ENCODE assay signal across 7 mouse cellular contexts in genomic region chr5:91444981-91445517, GRCm38 (mm10). TPM values are rescaled to one million over a fixed set of nuclear protein-coding genes. Genes with fewer than 3 reads are reported as not detected.
DNase-seq lines count a peak whose midpoint lies in the region; ATAC-seq and TF ChIP-seq lines count a peak whose summit lies in the region.

No protein-coding gene starts in this region.

- ATAC-seq in embryonic facial prominence, embryonic 14.5 days (ENCODE audit: low read depth), result peak; percentile 75
- ATAC-seq in heart, embryonic 14.5 days (ENCODE audit: insufficient number of reproducible peaks, insufficient read depth, low FRiP score, low read depth), result peak; percentile 64

- H3K9me3 ChIP-seq in embryonic facial prominence, embryonic 14.5 days (ENCODE audit: control insufficient read depth, low read length), result no peaks in the 10 kb centered on the region
- no peaks in the 10 kb centered on the region for H3K9me3 ChIP-seq in heart, embryonic 14.5 days (ENCODE audit: control insufficient read depth, low read length)

- H3K27me3 ChIP-seq in embryonic facial prominence, embryonic 14.5 days (replicated peaks; ENCODE audit: control insufficient read depth, insufficient read depth, low read length), result no peaks in the 10 kb centered on the region
- no peaks in the 10 kb centered on the region for H3K27me3 ChIP-seq in heart, embryonic 14.5 days (ENCODE audit: control insufficient read depth, insufficient read depth, low read length)
- H3K27me3 ChIP-seq in thymus, adult 2 months (ENCODE audit: control insufficient read depth, insufficient read depth, low read length), result no peaks in the 10 kb centered on the region

- peak; percentile 7 to 17 for DNase-seq in layer of hippocampus, postnatal 10 days (ENCODE audit: low spot score in 2 of 2)
- DNase-seq in layer of hippocampus, postnatal 25 days (ENCODE audit: extremely low spot score in 1 of 2, low spot score in 1 of 2), result no peak
- peak; percentile 66 for DNase-seq in embryonic facial prominence, embryonic 14.5 days (ENCODE audit: low spot score)
- peak; percentile 38 for DNase-seq in lung, postnatal 10 days
- no peak for DNase-seq in ovary, adult 18-20 months (ENCODE audit: low spot score)
- DNase-seq in thymus, adult 2 months, result no peak

- no peaks in the 10 kb centered on the region for H3K36me3 ChIP-seq in embryonic facial prominence, embryonic 14.5 days (ENCODE audit: control insufficient read depth, insufficient read depth, low read length)
- no peaks in the 10 kb centered on the region for H3K36me3 ChIP-seq in heart, embryonic 14.5 days (ENCODE audit: control insufficient read depth, insufficient read depth, low read length)
- no peaks in the 10 kb centered on the region for H3K36me3 ChIP-seq in thymus, adult 2 months (ENCODE audit: control insufficient read depth, insufficient read depth, low read length)

- H3K4me1 ChIP-seq in embryonic facial prominence, embryonic 14.5 days (ENCODE audit: control insufficient read depth, insufficient read depth, low read length), result no peaks in the 10 kb centered on the region
- H3K4me1 ChIP-seq in heart, embryonic 14.5 days (ENCODE audit: control insufficient read depth in 2 of 2, insufficient read depth in 2 of 2, low read length in 2 of 2), result no peaks in the 10 kb centered on the region
- H3K4me1 ChIP-seq in thymus, adult 2 months (replicated peaks; ENCODE audit: control insufficient read depth, insufficient read depth, low read length), result no peaks in the 10 kb centered on the region

- H3K27ac ChIP-seq in embryonic facial prominence, embryonic 14.5 days (replicated peaks; ENCODE audit: low read depth, low read length), result no peak overlapping the region
- H3K27ac ChIP-seq in heart, embryonic 14.5 days (replicated peaks in 1 of 2; ENCODE audit: control insufficient read depth in 1 of 2, insufficient read depth in 1 of 2, low read depth in 2 of 2, low read length in 2 of 2), result no peak overlapping the region
- no peak overlapping the region for H3K27ac ChIP-seq in thymus, adult 2 months (ENCODE audit: control insufficient read depth, insufficient read depth, low read length)

- H3K9ac ChIP-seq in embryonic facial prominence, embryonic 14.5 days (ENCODE audit: low read depth, low read length), result no peak overlapping the region
- H3K9ac ChIP-seq in heart, embryonic 14.5 days (ENCODE audit: low read length), result no peak overlapping the region

- no peak overlapping the region for H3K4me3 ChIP-seq in embryonic facial prominence, embryonic 14.5 days (ENCODE audit: low read depth, low read length)
- H3K4me3 ChIP-seq in heart, embryonic 14.5 days (ENCODE audit: control insufficient read depth in 1 of 2, insufficient read depth in 1 of 2, low read depth in 1 of 2, low read length in 2 of 2), result no peak overlapping the region
- no peak overlapping the region for H3K4me3 ChIP-seq in thymus, adult 2 months (ENCODE audit: control insufficient read depth, insufficient read depth, low read length)

- WGBS in embryonic facial prominence, embryonic 14.5 days, result 25% methylated on average over 3 of the region's 3 CpGs
- 22% methylated on average over 3 of the region's 3 CpGs for WGBS in heart, embryonic 14.5 days
- 40% methylated on average over 3 of the region's 3 CpGs for WGBS in thymus, adult 2 months

- no peak for TF ChIP-seq POLR2A in thymus, adult 2 months (IDR thresholded peaks at IDR 0.05; ENCODE audit: control insufficient read depth, extremely low read depth, insufficient read depth, low read length, poor library complexity)

- TF ChIP-seq CTCF in thymus, adult 2 months (IDR thresholded peaks at IDR 0.05; ENCODE audit: borderline replicate concordance, control insufficient read depth, extremely low read depth, insufficient read depth, low read length, poor library complexity), result no peak

- H3K4me2 ChIP-seq in embryonic facial prominence, embryonic 14.5 days (ENCODE audit: low read depth, low read length), result no peak overlapping the region
- no peak overlapping the region for H3K4me2 ChIP-seq in heart, embryonic 14.5 days (ENCODE audit: low read length)

RNA-seq across cellular contexts. Expression of gene Btc, which starts 42.3 kb away (rescaled TPM):
- under 1 TPM; 0.45 to 0.71 TPM for total RNA-seq in layer of hippocampus, postnatal 10 days (2021)
- under 1 TPM; 0.45 to 0.96 TPM for total RNA-seq in layer of hippocampus, postnatal 25 days (2021)
- 1.8 and 1.9 TPM in 2 replicates for polyA plus RNA-seq in embryonic facial prominence, embryonic 14.5 days (2014; fragmentation: Nextera tagmentation; extraction: Ambion mirVana)
- polyA plus RNA-seq in heart, embryonic 14.5 days (2014; fragmentation: Nextera tagmentation; extraction: Ambion mirVana), result 1.7 and 2.2 TPM in 2 replicates
- polyA plus RNA-seq in thymus, adult 2 months (2012; rRNA removed), result 0.13 and 0.34 TPM in 2 replicates

Comparison
In these comparisons a context has a peak if more than half of its experiments do, and no peak if none do; other contexts are left out.
1. DNase-seq: peak in layer of hippocampus, postnatal 10 days (2 of 2), embryonic facial prominence, embryonic 14.5 days (single experiment) and lung, postnatal 10 days (single experiment); none in layer of hippocampus, postnatal 25 days (0 of 2), ovary, adult 18-20 months (single experiment) and thymus, adult 2 months (single experiment).